Comparison of ENCODE assay signal across 27 mouse cellular contexts in genomic region chr8:128465553-128465952, GRCm38 (mm10).
A peak's percentile ranks its signal among the peaks of the same experiment; 100 is the strongest.
DNase-seq lines count a peak whose midpoint lies in the region; ATAC-seq and TF ChIP-seq lines count a peak whose summit lies in the region.
"Had no signal": no experiment of that assay in that cellular context is flagged by ENCODE, and none has a peak within 500 bp of the region (broad histone marks: within the 10 kb centered on the region; RNA-seq: fewer than 3 reads in every experiment).

No protein-coding gene starts in this region.

- no peak for TF ChIP-seq CTCF in gastrocnemius, adult 2 months (IDR thresholded peaks at IDR 0.05)
- no peak for TF ChIP-seq CTCF in layer of hippocampus, adult 2 months (conservative IDR thresholded peaks at IDR 0.05)
- no peak for TF ChIP-seq CTCF in midbrain, postnatal 0 days (IDR thresholded peaks at IDR 0.05)

- ATAC-seq in stomach, embryonic 16.5 days (ENCODE audit: insufficient read depth, low FRiP score) = no peak
- no peak for ATAC-seq in midbrain, postnatal 0 days (ENCODE audit: low FRiP score)
- ATAC-seq: forebrain, embryonic 16.5 days; inflammation-experienced regulatory T-cells, adult 6 months; Patski had no signal

- H3K4me1 ChIP-seq in stomach, embryonic 16.5 days (ENCODE audit: control insufficient read depth, insufficient read depth, low read length) = peaks cover 7% of the 10 kb centered on the region; the same call in 1 of the 2 replicates
- no peaks in the 10 kb centered on the region for H3K4me1 ChIP-seq in midbrain, postnatal 0 days (ENCODE audit: insufficient read depth, low read length)
- H3K4me1 ChIP-seq: forebrain, embryonic 10.5 days; hindbrain, embryonic 13.5 days; limb, embryonic 12.5 days; neural tube, embryonic 15.5 days had no signal

- peak overlapping the region; percentile 59 for H3K27ac ChIP-seq in gastrocnemius, adult 2 months
- peak overlapping the region; percentile 53; the same call in 1 of the 2 replicates for H3K27ac ChIP-seq in layer of hippocampus, adult 2 months
- H3K27ac ChIP-seq in stomach, embryonic 16.5 days (ENCODE audit: low read length) = peak overlapping the region; percentile 10; the same call in 1 of the 2 replicates
- no peak overlapping the region for H3K27ac ChIP-seq in midbrain, postnatal 0 days (ENCODE audit: low read depth, low read length)
- H3K27ac ChIP-seq: embryonic facial prominence, embryonic 15.5 days; forebrain, embryonic 10.5 days; limb, embryonic 12.5 days; liver, embryonic 14.5 days; lung, embryonic 15.5 days; neural tube, embryonic 15.5 days had no signal

- H3K27me3 ChIP-seq in stomach, embryonic 16.5 days (ENCODE audit: control insufficient read depth, insufficient read depth, low read length) = no peaks in the 10 kb centered on the region
- no peaks in the 10 kb centered on the region for H3K27me3 ChIP-seq in midbrain, postnatal 0 days (ENCODE audit: insufficient read depth, low read length)
- H3K27me3 ChIP-seq: embryonic facial prominence, embryonic 15.5 days; hindbrain, embryonic 13.5 days; limb, embryonic 12.5 days; lung, embryonic 15.5 days; neural tube, embryonic 15.5 days; Patski had no signal

- H3K4me2 ChIP-seq in stomach, embryonic 16.5 days (ENCODE audit: low read depth, low read length) = no peak overlapping the region
- H3K4me2 ChIP-seq in midbrain, postnatal 0 days (ENCODE audit: low read depth, low read length, poor library complexity, severe bottlenecking) = no peak overlapping the region
- H3K4me2 ChIP-seq: embryonic facial prominence, embryonic 15.5 days; heart, embryonic 11.5 days; hindbrain, embryonic 13.5 days; limb, embryonic 12.5 days; lung, embryonic 15.5 days; neural tube, embryonic 15.5 days had no signal

- no peaks in the 10 kb centered on the region for H3K9me3 ChIP-seq in stomach, embryonic 16.5 days (replicated peaks; ENCODE audit: control insufficient read depth, low read length)
- H3K9me3 ChIP-seq in midbrain, postnatal 0 days (ENCODE audit: low read length) = no peaks in the 10 kb centered on the region
- H3K9me3 ChIP-seq: embryonic facial prominence, embryonic 15.5 days; forebrain, embryonic 10.5 days; hindbrain, embryonic 13.5 days; limb, embryonic 12.5 days; lung, embryonic 15.5 days; neural tube, embryonic 15.5 days had no signal

- no peak overlapping the region for H3K9ac ChIP-seq in stomach, embryonic 16.5 days (ENCODE audit: low read length)
- H3K9ac ChIP-seq in midbrain, postnatal 0 days (replicated peaks; ENCODE audit: low read length, poor library complexity, severe bottlenecking) = no peak overlapping the region
- H3K9ac ChIP-seq: embryonic facial prominence, embryonic 15.5 days; hindbrain, embryonic 13.5 days; limb, embryonic 12.5 days; liver, embryonic 14.5 days; lung, embryonic 15.5 days; neural tube, embryonic 15.5 days had no signal

- intact Hi-C loops in gastrocnemius, adult 2 months (cut with DNase I) = no loop called here

- WGBS in stomach, embryonic 16.5 days = 51% methylated on average over 2 of the region's 2 CpGs
- 90% methylated on average over 2 of the region's 2 CpGs for WGBS in midbrain, postnatal 0 days

- DNase-seq in gastrocnemius, adult 2 months = no peak
- DNase-seq in gastrocnemius, adult 18-20 months (ENCODE audit: low spot score) = no peak
- DNase-seq in layer of hippocampus, adult 2 months (ENCODE audit: low spot score in 2 of 2) = no peak
- no peak for DNase-seq in layer of hippocampus, adult 9-10 months (ENCODE audit: low spot score)
- peak; percentile 14 for DNase-seq in adipocyte (ENCODE audit: low spot score)
- DNase-seq in midbrain, postnatal 0 days (ENCODE audit: low spot score) = no peak
- DNase-seq: adrenal gland, adult 2 months; cerebellum, adult 11 months; cerebellum, adult 9-11 months; gastrocnemius, postnatal 25 days; kidney, adult 18-20 months; layer of hippocampus, postnatal 36 days; lung, postnatal 36 days; midbrain, embryonic 14.5 days; thymus, postnatal 14 days had no signal

- 0 out of 2 replicates have a peak, but pooled peaks cover under 1% of the 10 kb centered on the region for H3K36me3 ChIP-seq in stomach, embryonic 16.5 days (ENCODE audit: control insufficient read depth, insufficient read depth, low read length)
- peaks cover 16% of the 10 kb centered on the region; the same call in 1 of the 2 replicates for H3K36me3 ChIP-seq in midbrain, postnatal 0 days (ENCODE audit: insufficient read depth, low read length)
- H3K36me3 ChIP-seq: forebrain, embryonic 10.5 days had no signal

- no peak overlapping the region for H3K4me3 ChIP-seq in gastrocnemius, adult 2 months
- H3K4me3 ChIP-seq in layer of hippocampus, adult 2 months = no peak overlapping the region
- no peak overlapping the region for H3K4me3 ChIP-seq in stomach, embryonic 16.5 days (replicated peaks; ENCODE audit: low read length)
- no peak overlapping the region for H3K4me3 ChIP-seq in midbrain, postnatal 0 days (ENCODE audit: low read depth, low read length)
- H3K4me3 ChIP-seq: embryonic facial prominence, embryonic 15.5 days; forebrain, embryonic 10.5 days; hindbrain, embryonic 13.5 days; limb, embryonic 12.5 days; lung, embryonic 15.5 days; neural tube, embryonic 15.5 days had no signal
